Mouse (Mus musculus) spleen, adult 2 months (tissue): ENCODE data around the gene Smad5.

Source experiments
- CTCF ChIP-seq: fragments of 200-500 bp; IDR thresholded peaks from 2 replicates; pipeline ENCODE4 v1.5.1; 2011; ENCODE audit warnings: mild to moderate bottlenecking, inconsistent platforms; ENCODE audit not compliant: insufficient read depth, insufficient read length, insufficient replicate concordance; ENCODE audit errors: extremely low read depth
- POLR2A ChIP-seq: fragments of 200-500 bp; IDR thresholded peaks from 2 replicates; pipeline ENCODE4 v1.6.1; 2011; ENCODE audit warnings: low read depth, low read length, inconsistent platforms

GRCm38 (mm10) chr13:56772592-56772991 is 69.8 kb downstream of the Smad5 start:
- no peak for TF ChIP-seq CTCF
- no peak for TF ChIP-seq POLR2A
